Mouse (Mus musculus) mature B cell (primary cell): ENCODE data around the gene Ppt1.

ENCODE experiments used
- in situ Hi-C: fragments of 300-500 bp; cut with MboI; formaldehyde crosslinking; loops from 2 replicates; pipeline ENCODE4 v1.14.3; 2019

Gene Ppt1

DNA sequence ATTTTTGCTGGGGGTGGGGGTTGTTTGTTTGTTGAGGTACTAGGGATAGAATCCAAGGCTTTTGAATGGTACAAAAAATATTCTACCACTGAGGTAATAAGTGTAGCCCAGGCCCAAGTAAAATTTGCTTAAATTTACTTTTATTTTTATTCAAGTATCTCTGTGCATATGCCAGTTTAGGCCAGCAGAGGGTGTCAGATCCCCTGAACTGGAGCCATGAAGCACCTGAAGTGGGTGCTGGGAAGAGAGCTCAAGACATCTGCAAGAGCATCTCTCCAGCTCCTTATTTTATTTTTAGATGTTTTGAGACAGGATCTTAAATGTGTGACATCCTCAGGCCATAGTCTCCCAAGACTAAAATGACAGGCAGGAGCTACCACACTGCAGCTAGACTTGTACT lies 34.0 kb downstream of the Ppt1 start:
- in situ Hi-C loops, result no loop called here

DNA sequence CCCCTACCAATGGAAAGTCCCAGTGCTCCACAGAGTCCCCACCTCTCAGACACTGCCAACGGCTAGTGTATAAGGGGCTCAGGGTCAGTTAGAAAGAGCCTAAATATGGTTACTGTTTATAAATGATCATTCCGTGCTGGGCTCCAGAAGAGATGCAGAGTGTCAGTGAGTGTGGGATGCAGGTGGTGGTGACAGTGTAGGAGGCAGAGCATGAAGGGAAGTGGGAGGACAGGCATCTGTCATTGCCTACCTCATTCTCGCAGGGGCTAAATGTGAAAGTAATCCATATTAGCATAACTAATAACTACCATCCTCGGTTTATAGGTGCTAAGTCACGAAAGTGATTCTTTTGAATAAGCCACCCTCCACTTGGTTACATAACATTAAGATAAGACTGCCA lies 34.7 kb downstream of the Ppt1 start:
- in situ Hi-C loops, result no loop called here

GRCm38 (mm10) chr4:122871269-122871668 lies 35.2 kb downstream of the Ppt1 start:
- in situ Hi-C loops, result no loop called here

DNA sequence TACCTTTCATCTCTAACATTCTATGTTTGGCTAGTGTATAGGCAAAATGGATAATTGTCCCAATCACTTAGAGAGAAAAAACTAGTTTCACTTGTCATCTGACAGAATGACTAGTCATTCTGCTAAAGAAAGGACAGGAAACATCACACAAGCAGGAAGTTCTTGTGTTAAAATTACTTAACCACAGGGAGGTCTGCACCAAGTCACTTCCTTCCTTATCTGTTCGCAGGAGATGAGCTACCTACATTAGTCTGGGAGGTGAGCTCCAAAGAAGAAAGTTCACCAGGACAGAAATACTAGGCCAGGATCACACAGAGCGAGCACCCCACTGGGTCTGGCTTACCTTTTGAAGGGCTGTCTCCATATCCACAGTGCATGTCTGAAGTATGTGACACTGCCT lies 35.9 kb downstream of the Ppt1 start:
- in situ Hi-C loops, result no loop called here

GRCm38 (mm10) chr4:122873003-122873402 lies 37.0 kb downstream of the Ppt1 start:
- in situ Hi-C loops, result no loop called here

- in situ Hi-C loops, result no loop called here
Observed at GRCm38 (mm10) chr4:122873512-122873911, 37.5 kb downstream of the Ppt1 start.

- in situ Hi-C loops, result no loop called here
Observed at GRCm38 (mm10) chr4:122878333-122879070, 42.5 kb downstream of the Ppt1 start.

DNA sequence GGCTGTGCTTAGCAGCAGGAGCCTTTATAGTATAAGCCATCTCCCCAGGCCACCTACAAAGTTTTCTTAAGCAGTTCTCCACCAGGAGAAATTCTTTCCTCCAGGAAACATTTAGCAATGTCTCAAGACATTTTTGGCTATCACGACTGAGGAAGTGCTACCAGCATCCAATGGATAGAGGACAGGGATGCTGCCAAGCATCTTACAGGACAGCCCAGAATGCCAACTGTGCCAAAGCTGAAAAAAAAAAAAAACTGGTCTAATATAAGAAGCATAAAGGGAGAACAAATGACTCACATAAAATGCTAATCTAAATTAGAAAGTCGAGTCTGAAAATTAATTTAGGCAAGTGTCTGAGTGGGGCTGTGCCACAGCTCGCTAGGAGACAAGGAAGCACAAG lies 46.5 kb downstream of the Ppt1 start:
- in situ Hi-C loops, result no loop called here

DNA sequence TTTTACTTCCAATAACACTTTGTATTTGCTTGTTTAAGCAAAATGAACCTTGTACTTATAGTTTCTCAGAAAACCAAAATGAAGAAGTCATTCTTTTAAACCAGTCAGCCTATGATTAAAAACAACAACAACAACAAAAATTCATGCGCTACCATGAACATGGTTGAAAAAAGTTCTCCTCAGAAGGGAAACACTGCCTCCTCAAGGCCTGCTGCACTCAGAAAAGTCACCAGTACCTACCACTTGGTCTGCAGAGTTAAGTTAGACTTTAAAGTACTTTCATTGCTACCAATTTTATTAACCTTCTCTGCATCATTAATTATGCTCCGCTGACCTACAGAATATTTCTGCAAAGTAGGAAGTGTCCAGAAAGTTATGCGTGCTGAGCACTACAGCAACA lies 47.3 kb downstream of the Ppt1 start:
- in situ Hi-C loops, result no loop called here

DNA sequence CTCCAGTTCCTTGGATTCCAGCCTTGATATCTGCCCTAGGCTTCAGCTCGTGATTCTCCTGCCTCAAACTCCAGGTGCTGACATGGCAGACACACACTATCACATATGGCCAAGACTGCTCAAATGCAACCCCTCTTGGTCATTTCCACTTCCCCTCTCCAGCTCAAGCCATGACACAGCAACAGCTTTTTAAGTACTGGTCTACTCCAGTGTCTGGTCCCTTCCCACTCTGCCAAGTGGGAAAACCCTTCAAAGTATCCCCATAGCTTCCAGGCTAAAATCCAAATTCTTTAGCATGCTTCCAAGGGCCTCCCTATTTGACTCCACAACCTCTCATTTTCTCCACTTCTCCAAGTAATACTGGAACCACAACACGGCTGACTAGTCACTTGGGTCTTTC lies 48.0 kb downstream of the Ppt1 start:
- in situ Hi-C loops, result no loop called here

DNA sequence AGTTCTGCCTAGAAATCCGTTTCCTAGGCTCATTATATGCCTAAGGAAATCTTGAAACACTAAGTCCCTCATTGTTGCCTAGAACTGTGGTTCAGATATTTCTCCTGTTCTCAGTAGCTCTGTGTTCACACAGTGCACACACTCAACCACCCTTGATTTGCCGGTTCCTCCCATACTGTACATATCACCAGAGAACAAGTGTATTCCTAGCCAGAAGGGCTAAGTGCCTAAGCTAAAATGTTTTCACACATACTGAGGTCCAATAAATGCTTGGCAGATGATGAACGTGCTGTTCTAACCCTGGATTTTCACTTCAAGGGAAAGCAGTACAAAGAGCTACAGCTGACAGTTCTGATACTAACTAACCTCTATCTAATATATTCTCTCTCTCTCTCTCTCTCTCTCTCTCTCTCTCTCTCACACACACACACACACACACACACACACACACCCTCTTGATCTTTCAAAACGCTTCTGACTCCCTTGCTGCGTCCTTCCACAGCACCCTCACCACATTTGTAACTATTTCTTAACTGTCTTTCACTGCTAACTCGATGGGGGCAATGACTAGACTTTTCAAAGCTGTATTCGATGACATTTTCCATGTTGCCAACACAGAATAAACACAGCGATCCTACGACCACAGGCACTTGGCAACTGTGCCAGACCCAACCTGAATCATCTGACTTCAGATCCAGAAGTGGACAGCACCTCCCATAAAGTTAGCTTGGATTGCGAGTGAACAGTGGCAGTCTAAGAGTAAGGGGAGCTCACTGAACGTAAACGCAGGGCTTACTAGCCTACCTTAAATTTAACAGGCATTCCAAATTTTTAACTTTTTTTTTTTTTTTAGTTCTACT lies 48.7 kb downstream of the Ppt1 start:
- in situ Hi-C loops, result no loop called here

DNA sequence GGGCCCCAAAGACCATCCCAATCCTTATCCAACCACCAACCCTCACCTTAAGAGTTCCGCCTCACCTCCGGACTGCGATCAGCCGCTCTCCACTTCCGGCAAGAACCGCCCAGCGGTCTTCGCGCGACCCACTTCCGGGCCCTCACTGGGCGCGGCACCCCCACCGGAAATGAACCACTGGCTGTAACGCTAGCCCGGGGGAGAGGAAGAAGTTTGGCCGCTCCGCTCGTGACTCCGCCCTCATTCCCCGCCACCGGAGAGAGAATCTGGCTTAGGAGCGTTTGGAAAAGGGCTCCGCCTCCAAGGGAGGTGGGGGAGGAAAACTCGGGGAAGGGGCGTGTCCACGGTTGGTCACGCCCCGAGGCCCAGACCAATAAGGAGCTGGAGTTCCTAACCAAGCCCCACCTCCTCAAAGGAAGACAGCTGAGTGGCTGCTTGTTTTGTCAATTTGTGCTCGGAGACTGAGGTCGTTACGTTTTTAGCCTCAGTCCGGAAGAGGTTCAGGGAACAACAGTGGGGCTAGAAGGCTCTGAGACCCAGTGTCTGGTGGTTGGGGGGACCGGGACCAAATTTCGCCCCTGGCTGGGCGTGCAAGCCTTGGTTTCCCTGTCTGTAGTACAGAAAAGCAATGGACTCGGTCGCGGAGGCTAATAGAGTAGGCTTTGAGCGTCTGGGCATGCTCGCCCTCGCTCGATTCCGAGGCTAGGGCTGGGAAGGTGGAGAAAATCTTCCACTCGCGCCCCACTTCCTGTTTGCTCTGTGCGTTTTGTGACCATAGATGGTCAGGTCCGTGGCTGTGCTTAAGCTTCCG lies 49.9 kb downstream of the Ppt1 start, which contains the start of gene Cap1:
Cap1 (minus strand) TSS at position 289 of the 811 bp plus-strand sequence.
- in situ Hi-C loops, result no loop called here

- in situ Hi-C loops, result no loop called here
Observed at GRCm38 (mm10) chr4:122886579-122887254, 50.7 kb downstream of the Ppt1 start.

DNA sequence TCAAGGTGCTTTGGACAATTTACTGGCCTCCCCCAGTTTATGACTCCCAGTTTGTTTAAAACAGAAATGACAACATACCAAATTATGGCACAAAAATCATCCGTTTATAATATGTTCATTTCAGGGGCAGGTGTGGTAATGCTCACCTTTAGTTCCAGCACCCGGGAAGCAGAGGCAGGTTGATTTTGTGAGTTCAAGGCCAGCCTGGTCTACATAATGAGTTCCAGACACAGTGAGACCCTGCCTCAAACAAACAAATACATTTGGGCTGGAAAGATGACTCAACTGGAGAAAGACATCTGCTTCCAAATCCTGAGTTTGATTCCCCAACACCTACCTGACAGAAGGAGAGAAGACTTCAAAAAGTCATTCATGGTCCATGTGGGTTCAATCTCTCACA lies 51.3 kb downstream of the Ppt1 start:
- in situ Hi-C loops, result no loop called here

GRCm38 (mm10) chr4:122890881-122891481 lies 54.9 kb downstream of the Ppt1 start:
- in situ Hi-C loops, result loop anchor here (10.0 kb wide), 1 partner anchor 194 kb away; no protein-coding TSS in a partner anchor

- in situ Hi-C loops, result loop anchor here (10.0 kb wide), 1 partner anchor 193 kb away; no protein-coding TSS in a partner anchor
Observed at GRCm38 (mm10) chr4:122891597-122891996, 55.6 kb downstream of the Ppt1 start.

- in situ Hi-C loops, result loop anchor here (10.0 kb wide), 1 partner anchor 193 kb away; no protein-coding TSS in a partner anchor
Observed at GRCm38 (mm10) chr4:122892157-122892556, 56.1 kb downstream of the Ppt1 start.

DNA sequence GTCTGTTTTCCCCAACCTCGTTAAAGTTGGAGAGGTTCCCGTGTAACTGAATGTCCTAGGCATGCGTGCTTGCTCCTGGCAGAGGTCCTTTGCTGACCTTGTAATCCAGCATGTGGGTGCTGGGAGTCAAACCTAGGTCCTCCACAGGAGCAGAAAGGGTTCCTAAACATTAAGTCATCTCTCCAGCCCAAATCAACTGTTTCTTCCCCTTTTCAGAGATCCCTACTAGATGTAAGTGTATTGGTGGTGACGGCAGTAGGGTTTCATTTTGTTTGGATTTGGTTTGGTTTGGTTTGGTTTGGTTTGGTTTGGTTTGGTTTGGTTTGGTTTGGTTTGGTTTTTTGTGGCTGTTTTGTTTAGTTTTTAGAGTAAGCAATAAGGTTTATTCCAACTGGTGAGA lies 61.7 kb downstream of the Ppt1 start:
- in situ Hi-C loops, result loop anchor here (10.0 kb wide), 1 partner anchor 187 kb away; no protein-coding TSS in a partner anchor

DNA sequence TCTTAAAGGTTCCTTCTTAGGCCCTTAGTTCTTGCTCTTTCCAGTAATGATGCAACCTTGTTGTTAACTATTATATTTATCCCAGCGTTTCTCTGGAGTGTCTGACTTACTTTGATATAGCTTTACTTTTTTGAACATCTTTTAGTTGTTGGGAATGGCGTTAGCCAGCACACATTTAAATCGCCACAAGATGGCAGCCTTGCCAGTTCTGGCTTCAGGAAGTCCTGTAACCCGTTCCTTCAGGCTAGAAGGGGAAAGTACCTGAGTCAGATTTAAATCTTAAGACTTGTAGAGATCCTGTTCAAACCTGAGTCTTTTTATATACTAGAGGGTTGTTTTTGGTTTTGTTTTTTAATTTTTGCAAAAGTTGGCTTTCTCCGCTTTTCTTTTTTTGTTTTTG lies 62.3 kb downstream of the Ppt1 start:
- in situ Hi-C loops, result loop anchor here (10.0 kb wide), 1 partner anchor 186 kb away; no protein-coding TSS in a partner anchor

GRCm38 (mm10) chr4:122902156-122902555 lies 66.1 kb downstream of the Ppt1 start:
- in situ Hi-C loops, result no loop called here

- in situ Hi-C loops, result no loop called here
Observed at GRCm38 (mm10) chr4:122903709-122904108, 67.7 kb downstream of the Ppt1 start.
